Mouse (Mus musculus) midbrain, postnatal 0 days (tissue): Measurements from ENCODE around the gene Kcnma1. TPM values are rescaled to one million over a fixed set of nuclear protein-coding genes. Genes with fewer than 3 reads are reported as not detected.
A peak's percentile ranks its signal among the peaks of the same experiment; 100 is the strongest.

Source experiments
- ATAC-seq: fragments of 200-750 bp; cut with Nextera tagmentation; 2 replicates; pipeline ENCODE4 v1.8.0; 2017; ENCODE audit warnings: moderate number of reproducible peaks, mild to moderate bottlenecking, moderate TSS enrichment, moderate library complexity; ENCODE audit not compliant: low FRiP score
- DNase-seq: peaks from one replicate; pipeline ENCODE4 v3.0.0-alpha.2; 2015; ENCODE audit warnings: low spot score
- H3K27ac ChIP-seq: fragments of 300-500 bp; sonication (generic); 2 replicates; pipeline ENCODE4 v1.5.1; 2014; ENCODE audit warnings: low read depth, mild to moderate bottlenecking, low read length, mixed read lengths
- H3K27me3 ChIP-seq: fragments of 300-500 bp; sonication (generic); 2 replicates; pipeline ENCODE4 v1.6.1; 2014; ENCODE audit warnings: low read length, control low read depth, mixed read lengths; ENCODE audit not compliant: insufficient read depth
- H3K36me3 ChIP-seq: fragments of 300-500 bp; sonication (generic); 2 replicates; pipeline ENCODE4 v1.6.1; 2014; ENCODE audit warnings: low read length, control low read depth, mixed read lengths; ENCODE audit not compliant: insufficient read depth
- H3K4me1 ChIP-seq: fragments of 300-500 bp; sonication (generic); 2 replicates; pipeline ENCODE4 v1.6.1; 2014; ENCODE audit warnings: mild to moderate bottlenecking, control low read depth, antibody characterized with exemption, low read length, mixed read lengths; ENCODE audit not compliant: insufficient read depth
- H3K4me2 ChIP-seq: fragments of 300-500 bp; sonication (generic); 2 replicates; pipeline ENCODE4 v1.6.1; 2014; ENCODE audit warnings: low read depth, mild to moderate bottlenecking, low read length, mixed read lengths; ENCODE audit not compliant: poor library complexity, severe bottlenecking
- H3K4me3 ChIP-seq: fragments of 300-500 bp; sonication (generic); 2 replicates; pipeline ENCODE4 v1.5.1; 2014; ENCODE audit warnings: low read depth, mild to moderate bottlenecking, low read length, moderate library complexity
- H3K9ac ChIP-seq: fragments of 300-500 bp; sonication (generic); replicated peaks from 2 replicates; pipeline ENCODE4 v1.6.1; 2014; ENCODE audit warnings: mild to moderate bottlenecking, low read length, moderate library complexity, mixed read lengths; ENCODE audit not compliant: poor library complexity, severe bottlenecking
- H3K9me3 ChIP-seq: fragments of 300-500 bp; sonication (generic); 2 replicates; pipeline ENCODE4 v1.6.1; 2016; ENCODE audit warnings: low read length, control low read depth
- CTCF ChIP-seq: IDR thresholded peaks from 2 replicates; pipeline ENCODE4 v1.5.1; 2016; ENCODE audit warnings: antibody characterized with exemption, mild to moderate bottlenecking
- WGBS: fragments of 180-500 bp; shearing (Covaris S2); extraction: QIAGEN DNeasy Blood & Tissue Kit; methylation state at CpG from one replicate; pipeline ENCODE4 v1.1.7; 2014; 5-methylcytosine and 5-hydroxymethylcytosine counted together
- polyA plus RNA-seq: library from polyadenylated mRNA; unstranded; fragments of >200 nt; fragmentation: Nextera tagmentation; extraction: Ambion mirVana; gene quantifications from 2 replicates; pipeline ENCODE4 v1.2.1, GENCODE M21; 2015
- total RNA-seq: library from RNA; depleted of rRNA; stranded (reverse); fragments of >200 nt; gene quantifications from 2 replicates; pipeline ENCODE4 v1.2.3, GENCODE M21; 2014

Gene Kcnma1
- total and polyA plus RNA-seq, 2 experiments from 2014 or later: 20.6 to 45.7 TPM

- H3K36me3 ChIP-seq: no peaks in the 10 kb centered on the region
- WGBS: 90% methylated on average over 3 of the region's 3 CpGs
Measured at GRCm38 (mm10) chr14:23550467-23550866, 463.8 kb downstream of the Kcnma1 start.

DNA sequence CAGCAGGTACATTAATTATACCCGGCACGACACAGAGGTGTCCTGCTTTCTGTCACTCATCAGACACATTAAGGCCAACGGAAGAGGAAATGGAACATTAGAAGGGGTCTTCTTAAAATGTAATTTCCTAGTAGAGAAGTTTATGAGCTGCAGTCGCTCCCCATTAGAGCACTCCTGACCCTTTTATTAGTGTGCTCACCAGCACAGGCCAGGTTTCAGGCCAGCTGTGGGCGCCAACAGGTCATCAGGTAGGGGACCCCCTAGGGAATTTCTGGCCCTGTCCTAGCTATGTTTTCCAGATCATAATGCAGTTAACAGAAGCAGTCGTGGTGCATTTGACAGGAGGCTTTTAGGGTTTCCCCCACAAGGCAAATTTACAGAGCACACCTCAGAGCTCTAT is 472.2 kb downstream of the Kcnma1 start:
- Histone ChIP-seq H3K36me3 (no peaks in the 10 kb centered on the region), H3K9ac (no peak overlapping the region), H3K27ac (no peak overlapping the region), H3K9me3 (no peaks in the 10 kb centered on the region), H3K4me2 (no peak overlapping the region), H3K4me3 (no peak overlapping the region), H3K27me3 (no peaks in the 10 kb centered on the region), H3K4me1 (no peaks in the 10 kb centered on the region)
- ATAC-seq: no peak
- 93% methylated on average over 6 of the region's 6 CpGs for WGBS
- no peak for TF ChIP-seq CTCF
- DNase-seq: no peak

More at GRCm38 (mm10) chr14:23550467-23550866, 463.8 kb downstream of the Kcnma1 start:
- Histone ChIP-seq H3K27me3 (no peaks in the 10 kb centered on the region), H3K27ac (no peak overlapping the region), H3K4me2 (no peak overlapping the region), H3K9ac (no peak overlapping the region), H3K4me1 (peaks cover 3% of the 10 kb centered on the region; the same call in 1 of the 2 replicates), H3K4me3 (no peak overlapping the region), H3K9me3 (no peaks in the 10 kb centered on the region)
- no peak for DNase-seq
- TF ChIP-seq CTCF: no peak
- ATAC-seq: no peak

DNA sequence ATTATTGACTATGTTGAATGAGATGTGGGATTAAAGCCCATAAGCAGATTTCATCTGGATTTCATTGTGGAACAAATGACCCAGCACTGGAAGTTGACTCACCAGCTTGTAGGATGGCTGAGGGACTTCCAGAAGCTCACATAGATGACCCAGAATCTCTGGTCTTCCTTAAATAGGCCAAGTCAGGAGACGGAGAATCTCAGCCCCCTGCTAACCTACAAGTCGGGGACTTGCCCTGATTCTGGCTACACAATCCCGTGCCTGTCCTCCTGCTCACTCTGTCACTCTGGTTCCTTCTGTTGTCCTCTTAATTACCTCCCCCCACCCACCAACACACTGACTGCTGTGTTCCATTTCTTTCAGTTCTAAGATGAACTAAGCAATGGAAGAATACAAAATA is 474.7 kb downstream of the Kcnma1 start:
- Histone ChIP-seq H3K4me2 (no peak overlapping the region), H3K27ac (no peak overlapping the region), H3K9me3 (no peaks in the 10 kb centered on the region), H3K27me3 (no peaks in the 10 kb centered on the region), H3K9ac (no peak overlapping the region), H3K4me1 (no peaks in the 10 kb centered on the region), H3K36me3 (no peaks in the 10 kb centered on the region), H3K4me3 (no peak overlapping the region)
- 84% methylated on average over 3 of the region's 3 CpGs for WGBS
- TF ChIP-seq CTCF: no peak
- DNase-seq (no peak), ATAC-seq (no peak)

DNA sequence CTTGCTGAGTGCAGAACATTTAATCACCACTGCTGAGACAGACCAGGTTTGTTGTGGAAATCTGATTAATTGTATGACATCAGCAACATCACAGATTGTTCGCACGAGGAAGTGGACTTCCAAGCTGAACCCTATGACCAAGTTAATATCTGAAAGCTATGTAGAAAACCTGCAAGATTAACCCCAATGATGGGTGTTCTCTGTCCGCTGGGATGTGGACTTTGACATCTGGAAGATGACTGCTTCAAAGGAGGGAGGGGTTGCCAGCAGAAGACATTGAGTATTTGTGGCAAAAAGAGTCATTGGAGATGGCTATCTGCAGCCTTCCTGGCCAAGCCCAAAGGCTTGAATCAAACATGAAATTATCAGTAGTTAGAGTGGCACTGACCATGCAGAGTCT is 480.9 kb downstream of the Kcnma1 start:
- no peak for DNase-seq
- no peaks in the 10 kb centered on the region for H3K9me3 ChIP-seq
- 88% methylated on average over 3 of the region's 3 CpGs for WGBS
- no peak for TF ChIP-seq CTCF
- H3K4me1 ChIP-seq: no peaks in the 10 kb centered on the region
- ATAC-seq: no peak
- no peak overlapping the region for H3K4me2 ChIP-seq
- H3K4me3 ChIP-seq: no peak overlapping the region
- no peaks in the 10 kb centered on the region for H3K27me3 ChIP-seq
- no peak overlapping the region for H3K27ac ChIP-seq
- no peaks in the 10 kb centered on the region for H3K36me3 ChIP-seq
- H3K9ac ChIP-seq: no peak overlapping the region

GRCm38 (mm10) chr14:23531735-23532525 is 482.4 kb downstream of the Kcnma1 start:
- H3K27me3 ChIP-seq: no peaks in the 10 kb centered on the region
- H3K4me2 ChIP-seq: no peak overlapping the region
- no peaks in the 10 kb centered on the region for H3K9me3 ChIP-seq
- no peak overlapping the region for H3K27ac ChIP-seq
- TF ChIP-seq CTCF: no peak
- 76% methylated on average over 8 of the region's 8 CpGs for WGBS
- no peak overlapping the region for H3K9ac ChIP-seq
- DNase-seq (no peak), ATAC-seq (no peak)
- H3K4me3 ChIP-seq: no peak overlapping the region
- no peaks in the 10 kb centered on the region for H3K4me1 ChIP-seq
- H3K36me3 ChIP-seq: no peaks in the 10 kb centered on the region

DNA sequence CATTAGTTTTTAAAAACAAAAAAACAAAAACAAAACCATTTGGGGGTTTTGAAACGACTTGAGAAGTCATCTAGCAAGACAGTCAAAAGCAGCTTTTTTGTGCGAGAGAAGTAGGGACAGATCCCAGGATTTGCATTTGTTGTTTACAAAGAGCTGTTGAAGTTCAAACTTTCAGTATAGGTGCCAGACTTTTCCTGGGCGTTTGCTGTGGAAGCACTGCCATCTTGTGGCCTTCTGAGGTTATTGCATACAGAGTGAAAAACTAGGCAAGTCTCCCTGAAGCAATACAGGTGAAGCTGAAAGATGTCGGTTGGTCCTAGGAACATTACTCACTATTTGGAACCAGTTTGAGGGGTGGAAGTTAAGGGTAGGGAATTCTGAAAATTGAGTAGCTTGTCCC is 484.6 kb downstream of the Kcnma1 start:
- no peak for ATAC-seq
- Histone ChIP-seq H3K27ac (no peak overlapping the region), H3K9ac (no peak overlapping the region), H3K4me2 (no peak overlapping the region), H3K27me3 (no peaks in the 10 kb centered on the region), H3K9me3 (no peaks in the 10 kb centered on the region), H3K4me1 (no peaks in the 10 kb centered on the region), H3K36me3 (no peaks in the 10 kb centered on the region), H3K4me3 (no peak overlapping the region)
- 7% methylated on average over 4 of the region's 4 CpGs for WGBS
- peak; percentile 81 for DNase-seq
- peak; percentile 96 for TF ChIP-seq CTCF
